Mouse (Mus musculus): ENCODE results near the gene Spry2. TPM values are rescaled to one million over a fixed set of nuclear protein-coding genes. Genes with fewer than 3 reads are reported as not detected.

The Spry2 gene
- polyA plus RNA-seq, 1 experiment from 2014 or later = 35.0 TPM

GRCm38 (mm10) chr14:105894971-105895873, 1.4 kb downstream of the Spry2 start:
- no peak for DNase-seq (ENCODE audit: low spot score)
- H3K36me3 ChIP-seq (replicated peaks; ENCODE audit: control insufficient read depth, insufficient read depth) = peaks cover 12% of the 10 kb centered on the region; the same call in 1 of the 2 replicates
- ATAC-seq (ENCODE audit: low FRiP score) = no peak
- H3K4me3 ChIP-seq (replicated peaks; ENCODE audit: low read length) = peak overlapping the region; percentile 63
- H3K4me2 ChIP-seq (replicated peaks) = peak overlapping the region; percentile 82
- H3K27me3 ChIP-seq (ENCODE audit: control insufficient read depth, insufficient read depth, low read length) = no peaks in the 10 kb centered on the region
- WGBS = under 1% methylated on average over 36 of the region's 36 CpGs
- H3K9me3 ChIP-seq (ENCODE audit: control insufficient read depth, low read length) = no peaks in the 10 kb centered on the region
- H3K9ac ChIP-seq = peak overlapping the region; percentile 68
- H3K27ac ChIP-seq = peak overlapping the region; percentile 99
- H3K4me1 ChIP-seq (replicated peaks; ENCODE audit: control insufficient read depth, insufficient read depth, low read length) = peaks cover 23% of the 10 kb centered on the region

- H3K9ac ChIP-seq = peak overlapping the region; percentile 68
- DNase-seq (ENCODE audit: low spot score) = no peak
- 18% methylated on average over 9 of the region's 9 CpGs for WGBS
- H3K4me1 ChIP-seq (replicated peaks; ENCODE audit: control insufficient read depth, insufficient read depth, low read length) = peaks cover 23% of the 10 kb centered on the region
- peak overlapping the region; percentile 63 for H3K4me3 ChIP-seq (replicated peaks; ENCODE audit: low read length)
- no peaks in the 10 kb centered on the region for H3K27me3 ChIP-seq (ENCODE audit: control insufficient read depth, insufficient read depth, low read length)
- peaks cover 21% of the 10 kb centered on the region for H3K36me3 ChIP-seq (replicated peaks; ENCODE audit: control insufficient read depth, insufficient read depth)
- H3K27ac ChIP-seq = peak overlapping the region; percentile 11; the same call in 1 of the 2 replicates
- H3K4me2 ChIP-seq (replicated peaks) = peak overlapping the region; percentile 82
- ATAC-seq (ENCODE audit: low FRiP score) = no peak
- H3K9me3 ChIP-seq (ENCODE audit: control insufficient read depth, low read length) = no peaks in the 10 kb centered on the region
Observed at GRCm38 (mm10) chr14:105893623-105893995, 3.0 kb downstream of the Spry2 start.

- WGBS = 32% methylated on average over 24 of the region's 24 CpGs
- H3K4me2 ChIP-seq (replicated peaks) = peak overlapping the region; percentile 82
- H3K36me3 ChIP-seq (replicated peaks; ENCODE audit: control insufficient read depth, insufficient read depth) = peaks cover 21% of the 10 kb centered on the region
- H3K9me3 ChIP-seq (ENCODE audit: control insufficient read depth, low read length) = no peaks in the 10 kb centered on the region
- no peak for DNase-seq (ENCODE audit: low spot score)
- H3K4me1 ChIP-seq (replicated peaks; ENCODE audit: control insufficient read depth, insufficient read depth, low read length) = peaks cover 23% of the 10 kb centered on the region
- no peaks in the 10 kb centered on the region for H3K27me3 ChIP-seq (ENCODE audit: control insufficient read depth, insufficient read depth, low read length)
- H3K4me3 ChIP-seq (replicated peaks; ENCODE audit: low read length) = peak overlapping the region; percentile 63
- H3K9ac ChIP-seq = peak overlapping the region; percentile 68
- ATAC-seq (ENCODE audit: low FRiP score) = no peak
- 0 out of 2 replicates have a peak overlapping the region, but pooled peaks have one; percentile 4 for H3K27ac ChIP-seq
Observed at GRCm38 (mm10) chr14:105892941-105893622, 3.5 kb downstream of the Spry2 start.

- peak overlapping the region; percentile 28 for H3K4me2 ChIP-seq (replicated peaks)
Observed at GRCm38 (mm10) chr14:105890516-105891231, 5.9 kb downstream of the Spry2 start.

GRCm38 (mm10) chr14:105886643-105887374, 9.8 kb downstream of the Spry2 start:
- Histone ChIP-seq H3K27ac (no peak overlapping the region), H3K4me3 (replicated peaks; ENCODE audit: low read length) (no peak overlapping the region), H3K4me2 (replicated peaks) (no peak overlapping the region), H3K27me3 (ENCODE audit: control insufficient read depth, insufficient read depth, low read length) (no peaks in the 10 kb centered on the region), H3K4me1 (replicated peaks; ENCODE audit: control insufficient read depth, insufficient read depth, low read length) (no peaks in the 10 kb centered on the region), H3K9ac (no peak overlapping the region), H3K9me3 (ENCODE audit: control insufficient read depth, low read length) (no peaks in the 10 kb centered on the region), H3K36me3 (replicated peaks; ENCODE audit: control insufficient read depth, insufficient read depth) (peaks cover 13% of the 10 kb centered on the region; the same call in 1 of the 2 replicates)
- WGBS = 93% methylated on average over 9 of the region's 9 CpGs
- no peak for DNase-seq (ENCODE audit: low spot score)
- no peak for ATAC-seq (ENCODE audit: low FRiP score)

More at GRCm38 (mm10) chr14:105890516-105891231, 5.9 kb downstream of the Spry2 start:
- Histone ChIP-seq H3K9me3 (ENCODE audit: control insufficient read depth, low read length) (no peaks in the 10 kb centered on the region), H3K9ac (no peak overlapping the region), H3K36me3 (replicated peaks; ENCODE audit: control insufficient read depth, insufficient read depth) (peaks cover 21% of the 10 kb centered on the region), H3K4me3 (replicated peaks; ENCODE audit: low read length) (no peak overlapping the region), H3K27me3 (ENCODE audit: control insufficient read depth, insufficient read depth, low read length) (no peaks in the 10 kb centered on the region), H3K4me1 (replicated peaks; ENCODE audit: control insufficient read depth, insufficient read depth, low read length) (peaks cover 23% of the 10 kb centered on the region), H3K27ac (no peak overlapping the region)
- DNase-seq (ENCODE audit: low spot score) (no peak), ATAC-seq (ENCODE audit: low FRiP score) (no peak)
- 60% methylated on average over 5 of the region's 5 CpGs for WGBS

- peaks cover 8% of the 10 kb centered on the region; the same call in 1 of the 2 replicates for H3K36me3 ChIP-seq (replicated peaks; ENCODE audit: control insufficient read depth, insufficient read depth)
- H3K4me2 ChIP-seq (replicated peaks) = no peak overlapping the region
- H3K4me1 ChIP-seq (replicated peaks; ENCODE audit: control insufficient read depth, insufficient read depth, low read length) = no peaks in the 10 kb centered on the region
- H3K27me3 ChIP-seq (ENCODE audit: control insufficient read depth, insufficient read depth, low read length) = no peaks in the 10 kb centered on the region
- ATAC-seq (ENCODE audit: low FRiP score) = no peak
- no peak overlapping the region for H3K9ac ChIP-seq
- no peak for DNase-seq (ENCODE audit: low spot score)
- WGBS = 82% methylated on average over 6 of the region's 6 CpGs
- H3K4me3 ChIP-seq (replicated peaks; ENCODE audit: low read length) = no peak overlapping the region
- H3K27ac ChIP-seq = no peak overlapping the region
- H3K9me3 ChIP-seq (ENCODE audit: control insufficient read depth, low read length) = no peaks in the 10 kb centered on the region
Observed at GRCm38 (mm10) chr14:105885249-105885648, 11.4 kb downstream of the Spry2 start.

GRCm38 (mm10) chr14:105883215-105883614, 13.4 kb downstream of the Spry2 start:
- no peak for DNase-seq (ENCODE audit: low spot score)
- Histone ChIP-seq H3K36me3 (replicated peaks; ENCODE audit: control insufficient read depth, insufficient read depth) (no peaks in the 10 kb centered on the region), H3K4me3 (replicated peaks; ENCODE audit: low read length) (no peak overlapping the region), H3K27ac (no peak overlapping the region), H3K9me3 (ENCODE audit: control insufficient read depth, low read length) (no peaks in the 10 kb centered on the region), H3K4me2 (replicated peaks) (no peak overlapping the region), H3K27me3 (ENCODE audit: control insufficient read depth, insufficient read depth, low read length) (no peaks in the 10 kb centered on the region), H3K4me1 (replicated peaks; ENCODE audit: control insufficient read depth, insufficient read depth, low read length) (no peaks in the 10 kb centered on the region), H3K9ac (no peak overlapping the region)
- ATAC-seq (ENCODE audit: low FRiP score) = no peak
- 90% methylated on average over 6 of the region's 6 CpGs for WGBS

GRCm38 (mm10) chr14:105878359-105878758, 18.3 kb downstream of the Spry2 start:
- Histone ChIP-seq H3K4me1 (replicated peaks; ENCODE audit: control insufficient read depth, insufficient read depth, low read length) (no peaks in the 10 kb centered on the region), H3K27ac (no peak overlapping the region), H3K27me3 (ENCODE audit: control insufficient read depth, insufficient read depth, low read length) (no peaks in the 10 kb centered on the region), H3K9ac (no peak overlapping the region), H3K4me2 (replicated peaks) (no peak overlapping the region), H3K36me3 (replicated peaks; ENCODE audit: control insufficient read depth, insufficient read depth) (no peaks in the 10 kb centered on the region), H3K4me3 (replicated peaks; ENCODE audit: low read length) (no peak overlapping the region), H3K9me3 (ENCODE audit: control insufficient read depth, low read length) (no peaks in the 10 kb centered on the region)
- DNase-seq (ENCODE audit: low spot score) (no peak), ATAC-seq (ENCODE audit: low FRiP score) (no peak)
- 90% methylated on average over 10 of the region's 10 CpGs for WGBS
